Mouse (Mus musculus) C2C12 (cell line): ENCODE measurements around the gene Kcne3. TPM values are rescaled to one million over a fixed set of nuclear protein-coding genes. Genes with fewer than 3 reads are reported as not detected.

Source experiments
- H3K27me3 ChIP-seq: one replicate; pipeline ENCODE4 v1.6.1; 2011; ENCODE audit not compliant: control insufficient read depth, insufficient read depth, insufficient read length
- H3K36me3 ChIP-seq: one replicate; pipeline ENCODE4 v1.6.1; 2011; ENCODE audit not compliant: control insufficient read depth, insufficient read depth
- H3K4me3 ChIP-seq: one replicate; pipeline ENCODE4 v1.5.1; 2011; ENCODE audit warnings: mild to moderate bottlenecking, control low read depth; ENCODE audit not compliant: poor library complexity, insufficient read depth, severe bottlenecking
- H3K79me2 ChIP-seq: one replicate; pipeline ENCODE4 v1.6.1; 2011; ENCODE audit not compliant: control insufficient read depth, insufficient read depth
- H3K79me3 ChIP-seq: one replicate; pipeline ENCODE4 v1.6.1; 2011; ENCODE audit warnings: low read depth, control low read depth
- H3ac ChIP-seq: one replicate; pipeline ENCODE3; 2011; ENCODE audit warnings: low read depth; ENCODE audit not compliant: control insufficient read depth, insufficient read length
- CEBPB ChIP-seq: IDR thresholded peaks from one replicate; pipeline ENCODE4 v1.6.1; 2011; ENCODE audit warnings: low read depth, mild to moderate bottlenecking, control low read depth, moderate library complexity
- CTCF ChIP-seq: IDR thresholded peaks from one replicate; pipeline ENCODE4 v1.5.1; 2011; ENCODE audit not compliant: control insufficient read depth, insufficient read depth, insufficient read length
- FOSL1 ChIP-seq: IDR thresholded peaks from one replicate; pipeline ENCODE4 v1.8.0; 2011; ENCODE audit warnings: mild to moderate bottlenecking, low read length; ENCODE audit not compliant: poor library complexity, insufficient read depth, severe bottlenecking
- MAX ChIP-seq: IDR thresholded peaks from one replicate; pipeline ENCODE4 v1.6.1; 2011; ENCODE audit warnings: mild to moderate bottlenecking, control low read depth
- MYOD1 ChIP-seq: IDR thresholded peaks from one replicate; pipeline ENCODE4 v1.6.1; 2011; ENCODE audit warnings: low read depth; ENCODE audit not compliant: control insufficient read depth, insufficient read length
- MYOG ChIP-seq: IDR thresholded peaks from one replicate; pipeline ENCODE4 v1.6.1; 2011; ENCODE audit not compliant: control insufficient read depth, insufficient read length; ENCODE audit errors: extremely low read depth
- USF1 ChIP-seq: IDR thresholded peaks from one replicate; pipeline ENCODE4 v1.6.1; 2011; ENCODE audit warnings: low read depth, mild to moderate bottlenecking, control low read depth, moderate library complexity
- polyA plus RNA-seq: library from polyadenylated mRNA; unstranded; fragments of >200 nt; fragmentation: generic; extraction: Trizol; gene quantifications from one replicate; pipeline ENCODE4 v1.2.1, GENCODE M21; 2012; ENCODE audit warnings: missing spikeins

The Kcne3 gene
- polyA plus RNA-seq, 1 experiment: not detected

DNA sequence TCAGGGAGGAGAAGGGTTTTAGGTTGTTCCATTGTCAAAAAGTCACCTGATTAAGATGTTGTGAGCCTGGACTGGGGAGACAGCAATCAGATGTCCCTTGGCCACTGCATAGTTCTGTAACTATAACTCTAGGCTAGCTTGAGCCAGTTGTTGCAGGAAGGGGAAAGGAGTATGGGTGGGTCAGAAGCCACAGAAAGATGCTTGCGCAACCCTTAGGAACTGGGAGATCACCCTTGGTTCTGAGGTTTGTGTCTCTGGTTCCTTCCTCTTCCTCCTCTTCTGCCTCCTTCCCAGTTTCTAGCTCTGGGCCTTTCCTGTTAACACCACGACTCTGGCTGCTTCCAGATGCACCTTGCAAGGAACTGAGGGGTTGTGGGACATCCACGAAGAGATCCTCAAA, 6.1 kb downstream of the Kcne3 start:
- no peak overlapping the region for H3K4me3 ChIP-seq
- no peaks in the 10 kb centered on the region for H3K79me3 ChIP-seq
- TF ChIP-seq CEBPB (peak; percentile 54), MYOG (no peak)
- no peaks in the 10 kb centered on the region for H3K27me3 ChIP-seq
- H3K79me2 ChIP-seq: no peaks in the 10 kb centered on the region
- H3K36me3 ChIP-seq: no peaks in the 10 kb centered on the region
- no peak overlapping the region for H3ac ChIP-seq

- H3K79me3 ChIP-seq: no peaks in the 10 kb centered on the region
- H3K36me3 ChIP-seq: no peaks in the 10 kb centered on the region
- TF ChIP-seq MYOD1 (no peak), FOSL1 (no peak), CEBPB (no peak), CTCF (no peak), MYOG (no peak), USF1 (no peak), MAX (no peak)
- no peaks in the 10 kb centered on the region for H3K79me2 ChIP-seq
- no peak overlapping the region for H3ac ChIP-seq
- H3K27me3 ChIP-seq: peaks cover 5% of the 10 kb centered on the region
- H3K4me3 ChIP-seq: no peak overlapping the region
These were observed 11.3 kb downstream of the Kcne3 start for GRCm38 (mm10) chr7:100187601-100188000.

DNA sequence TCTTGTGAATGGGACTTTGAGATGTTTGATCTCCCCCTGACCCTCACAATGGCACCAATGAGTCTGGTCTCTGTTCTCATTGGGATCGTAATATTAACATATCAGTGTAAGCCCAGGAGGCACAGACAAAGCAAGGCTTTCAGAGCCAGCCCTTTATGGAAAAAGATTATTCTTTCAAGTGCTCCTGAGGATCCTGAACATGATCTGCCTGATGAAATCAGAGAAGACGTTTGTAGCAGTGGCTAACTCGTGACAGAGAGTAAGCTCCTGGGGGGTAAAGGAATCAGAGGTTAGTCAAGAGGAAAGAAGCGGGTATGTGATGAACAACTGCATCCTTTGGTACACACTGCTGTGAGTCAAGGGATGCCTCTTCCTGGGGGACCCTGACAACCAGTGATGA, 13.9 kb downstream of the Kcne3 start:
- Histone ChIP-seq H3K27me3 (peaks cover 5% of the 10 kb centered on the region), H3K4me3 (no peak overlapping the region), H3K79me2 (no peaks in the 10 kb centered on the region), H3ac (no peak overlapping the region), H3K79me3 (no peaks in the 10 kb centered on the region), H3K36me3 (no peaks in the 10 kb centered on the region)
- TF ChIP-seq MYOD1 (no peak), CEBPB (no peak), MYOG (no peak), CTCF (no peak), FOSL1 (no peak), MAX (no peak), USF1 (no peak)

DNA sequence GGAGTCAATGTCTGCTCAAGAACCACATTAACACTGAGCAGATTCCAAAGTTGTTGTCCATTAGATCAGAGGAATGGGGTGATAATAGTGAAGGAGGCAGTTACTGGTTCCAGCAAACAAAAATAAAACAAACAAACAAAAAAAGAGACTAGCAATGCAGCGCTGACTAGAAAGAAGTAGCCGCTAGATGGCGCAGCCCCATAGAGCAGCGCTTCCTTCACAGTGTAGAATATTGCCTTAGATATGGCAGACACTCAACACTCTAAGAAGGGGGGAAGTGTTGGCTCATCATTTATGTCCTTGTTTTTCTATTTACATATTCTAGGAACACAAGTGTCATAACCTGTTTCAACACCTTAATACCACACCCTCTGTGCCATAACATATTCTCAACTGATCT, 14.5 kb downstream of the Kcne3 start:
- H3K36me3 ChIP-seq: no peaks in the 10 kb centered on the region
- no peak overlapping the region for H3K4me3 ChIP-seq
- peaks cover 5% of the 10 kb centered on the region for H3K27me3 ChIP-seq
- H3K79me3 ChIP-seq: no peaks in the 10 kb centered on the region
- H3K79me2 ChIP-seq: no peaks in the 10 kb centered on the region
- no peak for TF ChIP-seq MYOG
- no peak for TF ChIP-seq CEBPB
- peak; percentile 34 for TF ChIP-seq CTCF
- TF ChIP-seq USF1: no peak
- no peak for TF ChIP-seq MAX
- TF ChIP-seq FOSL1: no peak
- TF ChIP-seq MYOD1: no peak
- no peak overlapping the region for H3ac ChIP-seq

DNA sequence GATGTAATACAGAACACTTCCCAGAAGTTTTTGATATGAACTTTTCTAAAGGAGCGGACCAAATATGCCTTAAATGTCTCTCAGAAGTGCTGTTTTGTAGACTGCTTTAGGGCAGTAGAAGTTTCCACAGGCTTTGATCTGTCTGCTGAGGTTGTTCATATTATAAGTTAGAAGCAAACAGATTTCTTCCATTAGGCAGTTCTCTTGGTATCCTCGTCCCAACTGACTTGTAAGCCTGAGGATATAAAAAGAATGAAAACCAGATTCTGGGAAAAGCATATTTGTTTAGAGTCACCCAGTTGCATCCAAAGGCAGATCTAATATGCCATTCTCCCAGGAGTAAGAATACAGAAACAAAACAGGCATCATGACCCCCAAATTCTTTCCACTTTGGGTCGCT, 24.9 kb downstream of the Kcne3 start:
- Histone ChIP-seq H3K36me3 (no peaks in the 10 kb centered on the region), H3K27me3 (peaks cover 15% of the 10 kb centered on the region), H3K79me3 (no peaks in the 10 kb centered on the region), H3K79me2 (no peaks in the 10 kb centered on the region), H3ac (no peak overlapping the region), H3K4me3 (no peak overlapping the region)
- TF ChIP-seq FOSL1: no peak
- TF ChIP-seq CTCF: no peak
- no peak for TF ChIP-seq USF1
- TF ChIP-seq MAX: no peak
- no peak for TF ChIP-seq MYOD1
- no peak for TF ChIP-seq MYOG
- no peak for TF ChIP-seq CEBPB

DNA sequence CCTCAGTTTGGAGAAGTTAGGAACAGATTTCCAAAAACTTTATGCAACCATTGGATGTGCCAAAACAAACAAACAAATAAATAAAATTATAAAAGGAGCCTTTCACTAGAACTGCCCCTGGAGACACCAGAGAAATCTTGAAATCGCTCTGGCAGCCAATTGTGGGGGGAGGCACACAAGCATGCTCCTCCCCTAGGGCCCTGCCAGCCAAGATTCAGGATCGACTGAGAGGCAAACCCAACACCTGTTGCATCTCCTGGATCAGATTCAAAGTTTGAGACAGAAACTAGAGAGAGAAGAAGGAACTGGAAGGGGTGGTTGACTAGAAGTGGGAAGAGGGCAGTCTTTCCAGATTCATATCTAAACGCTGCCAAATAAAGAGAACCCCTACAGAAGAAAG, 27.3 kb downstream of the Kcne3 start:
- H3ac ChIP-seq: no peak overlapping the region
- H3K79me3 ChIP-seq: no peaks in the 10 kb centered on the region
- peaks cover 19% of the 10 kb centered on the region for H3K27me3 ChIP-seq
- TF ChIP-seq MAX (no peak), MYOG (no peak), USF1 (no peak), MYOD1 (no peak), CEBPB (no peak), FOSL1 (no peak), CTCF (no peak)
- H3K36me3 ChIP-seq: no peaks in the 10 kb centered on the region
- H3K79me2 ChIP-seq: no peaks in the 10 kb centered on the region
- H3K4me3 ChIP-seq: no peak overlapping the region
